In genomic region chr7:125561085-125561690, GRCm38 (mm10) we compare ENCODE assay signal across 9 mouse cellular contexts. TPM values are rescaled to one million over a fixed set of nuclear protein-coding genes. Genes with fewer than 3 reads are reported as not detected.
A peak's percentile ranks its signal among the peaks of the same experiment; 100 is the strongest.
DNase-seq lines count a peak whose midpoint lies in the region; ATAC-seq lines count a peak whose summit lies in the region.
"Had no signal": no experiment of that assay in that cellular context is flagged by ENCODE, and none has a peak within 500 bp of the region (broad histone marks: within the 10 kb centered on the region; RNA-seq: fewer than 3 reads in every experiment).

No protein-coding gene starts in this region.

- 48% methylated on average over 9 of the region's 9 CpGs for WGBS in kidney, embryonic 16.5 days
- WGBS in heart, embryonic 16.5 days, result 45% methylated on average over 9 of the region's 9 CpGs
- 84% methylated on average over 9 of the region's 9 CpGs for WGBS in midbrain, embryonic 10.5 days

- no peak overlapping the region for H3K4me3 ChIP-seq in kidney, embryonic 16.5 days (ENCODE audit: low read length)
- no peak overlapping the region for H3K4me3 ChIP-seq in heart, embryonic 16.5 days (ENCODE audit: low read length)
- no peak overlapping the region for H3K4me3 ChIP-seq in midbrain, embryonic 10.5 days

- DNase-seq in kidney, adult 18-20 months, result peak; percentile 85
- peak; percentile 93 to 97 for DNase-seq in adrenal gland, adult (ENCODE audit: inconsistent age in 2 of 2, low spot score in 1 of 2)
- peak; percentile 41 to 46 for DNase-seq in left cerebral cortex, postnatal 25 days (ENCODE audit: low spot score in 2 of 2)
- peak; percentile 58 to 81 for DNase-seq in monocyte, adult 2 months (ENCODE audit: low read depth in 1 of 2, low spot score in 2 of 2)
- peak; percentile 72 for DNase-seq in testis, postnatal 14 days (ENCODE audit: low spot score)
- DNase-seq in midbrain, embryonic 10.5 days (ENCODE audit: low spot score), result no peak

- no peak overlapping the region for H3K27ac ChIP-seq in kidney, embryonic 16.5 days (ENCODE audit: low read length)
- H3K27ac ChIP-seq in heart, embryonic 16.5 days (ENCODE audit: low read length), result no peak overlapping the region
- H3K27ac ChIP-seq in midbrain, embryonic 10.5 days (replicated peaks), result no peak overlapping the region

- H3K4me1 ChIP-seq in kidney, embryonic 16.5 days (ENCODE audit: insufficient read depth, low read length), result peaks cover 32% of the 10 kb centered on the region
- H3K4me1 ChIP-seq in heart, embryonic 16.5 days (ENCODE audit: control insufficient read depth, insufficient read depth, low read length), result peaks cover 13% of the 10 kb centered on the region; the same call in 1 of the 2 replicates
- H3K4me1 ChIP-seq in midbrain, embryonic 10.5 days, result peaks cover 45% of the 10 kb centered on the region

- H3K4me2 ChIP-seq in kidney, embryonic 16.5 days (replicated peaks; ENCODE audit: low read depth, low read length), result no peak overlapping the region
- H3K4me2 ChIP-seq in heart, embryonic 16.5 days (ENCODE audit: low read depth, low read length), result no peak overlapping the region

- no peak for ATAC-seq in kidney, embryonic 16.5 days (ENCODE audit: low FRiP score, low TSS enrichment)
- 0 out of 2 replicates have a peak, but pooled peaks have one; percentile 20 for ATAC-seq in heart, embryonic 16.5 days (replicated peaks; ENCODE audit: extremely low read depth, insufficient read depth, low FRiP score)

- 0 out of 2 replicates have a peak, but pooled peaks cover 2% of the 10 kb centered on the region for H3K36me3 ChIP-seq in kidney, embryonic 16.5 days (ENCODE audit: insufficient read depth, low read length)
- no peaks in the 10 kb centered on the region for H3K36me3 ChIP-seq in heart, embryonic 16.5 days (ENCODE audit: control insufficient read depth, insufficient read depth)
- no peaks in the 10 kb centered on the region for H3K36me3 ChIP-seq in midbrain, embryonic 10.5 days

- no peaks in the 10 kb centered on the region for H3K27me3 ChIP-seq in kidney, embryonic 16.5 days (ENCODE audit: insufficient read depth, low read length)
- no peaks in the 10 kb centered on the region for H3K27me3 ChIP-seq in heart, embryonic 16.5 days (ENCODE audit: control insufficient read depth, insufficient read depth, low read length)
- H3K27me3 ChIP-seq in midbrain, embryonic 10.5 days (ENCODE audit: low read depth, poor library complexity, severe bottlenecking), result no peaks in the 10 kb centered on the region

- H3K9me3 ChIP-seq in kidney, embryonic 16.5 days (ENCODE audit: low read length), result no peaks in the 10 kb centered on the region
- H3K9me3 ChIP-seq in heart, embryonic 16.5 days (replicated peaks; ENCODE audit: control insufficient read depth, low read length), result no peaks in the 10 kb centered on the region
- H3K9me3 ChIP-seq in midbrain, embryonic 10.5 days (replicated peaks), result no peaks in the 10 kb centered on the region

- H3K9ac ChIP-seq in kidney, embryonic 16.5 days (replicated peaks; ENCODE audit: low read length), result no peak overlapping the region
- H3K9ac ChIP-seq in heart, embryonic 16.5 days (ENCODE audit: low read length), result no peak overlapping the region

- intact Hi-C loops in left cerebral cortex, postnatal 25 days (cut with DNase I), result no loop called here

RNA-seq across cellular contexts. Expression of gene Il4ra, which starts 9.3 kb away (rescaled TPM):
- polyA plus RNA-seq in kidney, embryonic 16.5 days (2015; fragmentation: Nextera tagmentation; extraction: Ambion mirVana), result 11.5 and 13.1 TPM in 2 replicates
- polyA plus RNA-seq in heart, embryonic 16.5 days (2015; fragmentation: Nextera tagmentation; extraction: Ambion mirVana), result 6.7 and 7.3 TPM in 2 replicates
- total RNA-seq in left cerebral cortex, postnatal 25 days (2021), result 1 to 10 TPM; 6.1 to 7.1 TPM
- polyA plus RNA-seq in midbrain, embryonic 10.5 days (2016; fragmentation: Nextera tagmentation; extraction: Ambion mirVana), result 5.5 and 6.9 TPM in 2 replicates

RNA-seq across cellular contexts. Expression of gene Il21r, which starts 42.0 kb away (rescaled TPM):
- polyA plus RNA-seq in kidney, embryonic 16.5 days (2015; fragmentation: Nextera tagmentation; extraction: Ambion mirVana), result 0.34 and 0.35 TPM in 2 replicates
- 0.61 and 3.2 TPM in 2 replicates for polyA plus RNA-seq in heart, embryonic 16.5 days (2015; fragmentation: Nextera tagmentation; extraction: Ambion mirVana)
- 1 to 10 TPM; 1.4 to 1.6 TPM for total RNA-seq in left cerebral cortex, postnatal 25 days (2021)
- polyA plus RNA-seq in midbrain, embryonic 10.5 days (2016; fragmentation: Nextera tagmentation; extraction: Ambion mirVana), result 0.53 and 0.58 TPM in 2 replicates
- polyA plus RNA-seq: heart, embryonic 14.5 days had no signal
